Mouse (Mus musculus): Measurements from ENCODE around the gene Mymx. TPM values are rescaled to one million over a fixed set of nuclear protein-coding genes. Genes with fewer than 3 reads are reported as not detected.
A peak's percentile ranks its signal among the peaks of the same experiment; 100 is the strongest.

Mymx gene
- polyA plus RNA-seq, 1 experiment from 2014 or later: 0.40 TPM

DNA sequence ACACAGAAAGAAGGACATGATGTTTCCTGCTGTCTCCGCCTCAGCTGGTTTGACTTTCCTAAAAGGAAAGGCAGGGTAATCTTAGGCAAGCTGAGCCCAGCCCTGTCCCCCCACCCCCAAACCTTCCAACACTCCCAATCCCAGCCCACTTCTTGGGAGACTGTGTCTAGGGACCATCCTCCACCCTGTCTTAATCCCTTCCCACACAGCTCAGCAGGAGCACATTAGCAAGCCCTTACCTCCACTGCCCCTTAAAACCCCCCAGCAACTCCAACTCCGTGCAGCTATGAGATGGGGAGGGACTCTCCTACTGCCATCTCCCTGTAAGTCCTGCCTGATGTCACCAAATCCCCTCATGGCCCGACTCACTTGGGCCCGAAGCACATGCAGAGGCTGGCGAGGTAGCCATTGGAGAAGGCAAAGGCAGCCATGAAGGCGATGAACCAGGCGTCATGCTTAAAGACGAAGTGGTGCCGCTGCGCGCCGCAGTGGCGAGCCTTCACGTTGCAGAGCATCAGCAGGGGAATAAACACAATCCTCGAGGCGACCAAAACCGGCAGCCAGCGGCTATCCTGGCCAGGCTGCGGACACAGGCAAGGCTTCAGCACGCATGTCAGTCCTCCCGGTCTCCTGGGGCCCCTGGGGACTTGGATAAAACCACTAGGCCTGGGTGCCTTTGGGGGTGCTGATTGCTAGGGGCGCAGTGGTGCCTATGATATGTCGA, 16.0 kb downstream of the Mymx start:
- Histone ChIP-seq H3K9ac (no peak overlapping the region), H3K27me3 (replicated peaks) (no peaks in the 10 kb centered on the region), H3K36me3 (peaks cover 14% of the 10 kb centered on the region; the same call in 1 of the 2 replicates), H3K4me3 (replicated peaks) (no peak overlapping the region), H3K4me2 (no peak overlapping the region), H3K27ac (peak overlapping the region; percentile 84), H3K9me3 (no peaks in the 10 kb centered on the region), H3K4me1 (peaks cover 31% of the 10 kb centered on the region)
- 74% methylated on average over 23 of the region's 23 CpGs for WGBS
- no peak for ATAC-seq (ENCODE audit: insufficient read depth, low FRiP score, low read depth)

DNA sequence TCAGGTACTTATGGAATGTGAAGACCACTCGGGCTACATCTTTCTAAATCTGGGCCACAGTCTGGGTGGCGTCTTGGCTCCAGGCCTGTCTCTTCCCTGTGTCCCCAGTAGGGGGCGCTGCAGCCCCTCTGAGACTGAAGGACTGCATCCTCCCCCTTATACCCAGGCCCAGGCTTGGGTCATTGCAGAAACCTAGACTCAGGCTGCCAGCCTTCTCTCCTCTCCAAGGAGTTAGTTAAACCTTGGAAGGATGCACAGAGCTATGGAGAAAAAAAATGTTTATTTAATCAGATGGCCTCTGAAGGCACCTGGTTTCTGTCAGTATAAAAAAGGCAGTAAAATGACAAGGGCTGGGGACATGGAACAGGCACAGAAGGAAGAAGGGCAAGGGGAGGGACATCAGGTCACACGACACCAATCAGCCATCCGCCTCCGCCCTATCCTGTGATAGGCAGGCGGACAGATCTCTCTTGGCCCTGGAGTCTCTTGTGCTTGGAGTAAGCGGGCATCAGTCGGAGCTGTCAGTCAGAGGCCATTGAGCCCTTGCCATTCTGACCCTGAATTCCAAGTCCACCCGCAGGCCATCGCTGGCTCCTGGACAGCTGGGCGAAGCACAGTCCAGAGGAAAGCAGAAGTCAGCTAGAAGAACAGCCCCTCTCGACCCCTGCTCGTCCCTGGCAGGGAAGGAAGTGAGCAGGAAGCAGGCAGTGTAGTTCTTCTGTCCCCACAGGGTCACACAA, 16.8 kb downstream of the Mymx start:
- Histone ChIP-seq H3K9me3 (no peaks in the 10 kb centered on the region), H3K4me1 (peaks cover 33% of the 10 kb centered on the region), H3K4me3 (replicated peaks) (no peak overlapping the region), H3K9ac (no peak overlapping the region), H3K4me2 (peak overlapping the region; percentile 4; the same call in 1 of the 2 replicates), H3K36me3 (peaks cover 14% of the 10 kb centered on the region; the same call in 1 of the 2 replicates), H3K27ac (peak overlapping the region; percentile 84), H3K27me3 (replicated peaks) (no peaks in the 10 kb centered on the region)
- 33% methylated on average over 14 of the region's 14 CpGs for WGBS
- ATAC-seq (ENCODE audit: insufficient read depth, low FRiP score, low read depth): peak; percentile 36

DNA sequence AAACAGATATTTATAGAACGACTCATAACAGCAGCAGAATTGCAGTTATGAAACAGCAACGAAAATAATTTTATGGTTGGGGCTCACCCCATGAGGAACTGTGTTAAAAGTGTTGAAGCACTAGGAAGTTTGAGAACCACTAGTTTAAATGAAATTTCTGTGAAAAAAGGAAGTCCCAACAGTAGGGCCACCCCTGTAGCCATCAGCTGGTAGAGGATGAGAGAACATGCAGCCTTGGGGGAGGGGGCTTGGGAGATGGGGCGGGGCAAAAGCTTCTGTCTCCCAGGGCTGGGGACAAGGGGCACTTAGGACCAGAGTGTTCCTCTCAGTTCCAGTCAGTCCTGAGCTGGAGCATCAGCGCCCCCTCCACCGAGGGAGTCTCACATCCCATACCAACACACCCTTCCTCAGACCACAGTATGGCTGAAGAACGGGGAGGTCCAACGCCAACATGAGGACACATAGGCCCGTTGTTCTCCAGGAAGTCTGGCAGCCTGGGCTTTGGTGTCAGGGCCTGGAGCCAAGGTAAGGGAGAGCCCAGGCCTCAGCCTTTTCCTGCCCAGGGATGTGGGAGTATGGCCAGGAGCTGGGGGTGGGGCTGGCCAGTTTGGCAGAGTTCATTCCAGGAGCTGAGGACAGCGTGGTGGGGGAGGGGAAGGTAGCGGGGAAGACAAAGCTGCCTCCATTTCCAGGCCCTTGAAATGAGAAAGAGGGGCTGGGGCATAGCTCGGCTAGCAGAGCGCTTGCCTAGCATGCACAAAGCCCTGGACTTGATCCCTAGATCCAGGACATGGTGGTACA, 17.6 kb downstream of the Mymx start:
- Histone ChIP-seq H3K9me3 (no peaks in the 10 kb centered on the region), H3K36me3 (peaks cover 13% of the 10 kb centered on the region; the same call in 1 of the 2 replicates), H3K27me3 (replicated peaks) (no peaks in the 10 kb centered on the region), H3K4me1 (peaks cover 33% of the 10 kb centered on the region), H3K27ac (peak overlapping the region; percentile 84), H3K4me2 (peak overlapping the region; percentile 4; the same call in 1 of the 2 replicates), H3K4me3 (replicated peaks) (no peak overlapping the region), H3K9ac (no peak overlapping the region)
- peak; percentile 48 for ATAC-seq (ENCODE audit: insufficient read depth, low FRiP score, low read depth)
- 39% methylated on average over 12 of the region's 12 CpGs for WGBS

DNA sequence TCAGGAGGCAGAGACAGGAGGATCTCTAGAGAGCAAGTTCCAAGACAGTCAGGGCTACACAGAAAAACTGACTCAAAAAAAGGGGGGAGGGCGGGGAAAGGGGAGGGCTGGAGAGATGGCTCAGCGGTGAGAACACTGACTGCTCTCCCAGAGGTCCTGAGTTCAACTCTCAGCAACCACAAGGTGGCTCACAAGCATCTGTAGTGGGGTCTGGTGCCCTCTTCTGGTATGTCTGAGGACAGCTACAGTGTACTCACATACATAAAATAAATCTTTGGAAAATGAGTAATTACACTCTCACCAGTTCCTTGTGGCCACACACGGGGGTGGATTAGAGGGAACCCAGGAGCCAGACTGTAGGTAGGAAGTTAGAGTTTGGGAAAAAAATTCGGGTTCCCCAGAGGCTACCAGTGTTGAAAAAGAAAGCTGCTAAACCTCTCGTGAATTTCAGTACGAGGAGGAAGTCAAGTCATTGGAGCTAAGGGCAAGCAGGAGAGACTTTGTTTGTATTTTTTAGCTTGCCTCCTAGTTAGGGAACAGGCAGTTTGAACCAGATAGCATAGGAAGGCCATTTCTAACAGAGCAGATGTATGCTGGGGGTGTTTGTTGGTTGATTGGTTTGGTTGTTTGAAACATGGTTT, 19.1 kb downstream of the Mymx start:
- Histone ChIP-seq H3K4me2 (no peak overlapping the region), H3K9ac (no peak overlapping the region), H3K4me1 (peaks cover 33% of the 10 kb centered on the region), H3K27me3 (replicated peaks) (no peaks in the 10 kb centered on the region), H3K4me3 (replicated peaks) (no peak overlapping the region), H3K27ac (peak overlapping the region; percentile 0; the same call in 1 of the 2 replicates), H3K36me3 (0 out of 2 replicates have a peak, but pooled peaks cover 7% of the 10 kb centered on the region), H3K9me3 (no peaks in the 10 kb centered on the region)
- no peak for ATAC-seq (ENCODE audit: insufficient read depth, low FRiP score, low read depth)
- WGBS: 53% methylated on average over 6 of the region's 6 CpGs

DNA sequence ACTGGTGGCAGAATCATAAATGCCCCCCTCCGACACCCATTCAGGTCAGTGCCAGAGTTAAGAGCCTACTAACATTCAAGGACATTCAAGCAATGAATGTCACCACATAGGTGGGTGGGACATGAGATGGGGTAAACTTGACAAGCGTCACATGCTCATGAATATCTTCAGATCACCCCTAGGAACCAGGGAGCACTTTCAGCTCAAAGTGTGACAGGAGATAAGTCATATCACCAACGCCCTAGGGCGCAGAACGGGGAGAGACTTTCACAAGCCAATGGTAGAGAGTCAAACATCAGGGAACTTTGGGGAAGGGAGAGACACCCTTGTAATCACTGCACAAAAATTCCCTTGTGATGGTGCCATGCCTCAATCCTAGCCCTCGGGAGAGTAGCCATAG, 19.7 kb downstream of the Mymx start:
- no peaks in the 10 kb centered on the region for H3K9me3 ChIP-seq
- no peak overlapping the region for H3K4me3 ChIP-seq (replicated peaks)
- ATAC-seq (ENCODE audit: insufficient read depth, low FRiP score, low read depth): no peak
- no peak overlapping the region for H3K4me2 ChIP-seq
- no peaks in the 10 kb centered on the region for H3K27me3 ChIP-seq (replicated peaks)
- no peak overlapping the region for H3K9ac ChIP-seq
- H3K4me1 ChIP-seq: peaks cover 35% of the 10 kb centered on the region
- WGBS: 86% methylated on average over 6 of the region's 6 CpGs
- H3K27ac ChIP-seq: no peak overlapping the region
- 0 out of 2 replicates have a peak, but pooled peaks cover 3% of the 10 kb centered on the region for H3K36me3 ChIP-seq

DNA sequence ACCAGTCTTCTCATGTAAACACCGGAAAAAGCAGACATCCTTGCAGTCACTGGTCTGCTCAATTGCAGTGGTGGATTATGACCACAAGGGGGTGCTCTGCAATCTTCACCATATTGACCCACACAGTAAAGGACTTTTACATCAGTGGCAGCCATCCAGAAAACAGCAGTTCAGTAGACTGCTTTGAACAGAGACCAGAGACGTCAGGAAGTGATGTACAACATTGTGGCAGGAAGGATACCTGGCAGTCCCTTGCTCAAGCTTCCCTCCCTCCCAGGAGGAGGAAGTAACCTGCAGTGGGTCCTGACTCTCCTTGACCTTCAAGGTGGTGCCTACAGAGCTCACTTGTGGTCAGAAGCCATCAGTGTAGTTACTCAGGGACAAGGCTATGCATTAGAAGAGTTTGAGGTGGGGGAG, 20.3 kb downstream of the Mymx start:
- Histone ChIP-seq H3K9me3 (no peaks in the 10 kb centered on the region), H3K36me3 (no peaks in the 10 kb centered on the region), H3K27me3 (replicated peaks) (no peaks in the 10 kb centered on the region), H3K4me3 (replicated peaks) (no peak overlapping the region), H3K27ac (peak overlapping the region; percentile 67), H3K4me1 (peaks cover 35% of the 10 kb centered on the region), H3K9ac (no peak overlapping the region), H3K4me2 (no peak overlapping the region)
- no peak for ATAC-seq (ENCODE audit: insufficient read depth, low FRiP score, low read depth)
- 3% methylated on average over 2 of the region's 2 CpGs for WGBS

DNA sequence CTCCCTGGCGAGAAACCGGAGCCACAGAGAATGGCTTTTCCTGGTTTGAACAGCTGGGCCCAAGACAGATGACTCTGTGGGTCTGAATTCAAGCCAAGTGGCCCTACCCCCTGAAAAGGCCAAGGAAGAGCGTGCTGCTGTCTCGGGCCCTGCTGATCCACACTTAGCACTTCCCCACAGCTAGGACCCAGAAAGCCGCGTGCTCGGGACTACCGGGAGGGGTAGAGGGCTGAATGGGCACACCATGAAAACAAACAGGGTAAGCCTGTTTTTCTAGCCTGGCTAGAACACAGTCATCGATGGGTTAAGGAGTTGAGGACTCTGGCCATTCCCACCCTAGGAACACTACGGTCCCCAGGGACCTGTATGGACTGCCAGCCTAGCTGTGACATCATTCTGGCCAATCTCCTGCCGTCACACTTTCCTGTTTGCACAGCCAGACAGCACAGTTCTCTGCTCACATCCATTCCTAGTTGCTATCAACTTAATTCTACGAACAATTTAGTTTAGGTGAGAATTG, 20.9 kb downstream of the Mymx start:
- Histone ChIP-seq H3K36me3 (no peaks in the 10 kb centered on the region), H3K4me2 (no peak overlapping the region), H3K27ac (peak overlapping the region; percentile 67), H3K27me3 (replicated peaks) (no peaks in the 10 kb centered on the region), H3K4me3 (replicated peaks) (no peak overlapping the region), H3K9ac (no peak overlapping the region), H3K4me1 (peaks cover 33% of the 10 kb centered on the region), H3K9me3 (no peaks in the 10 kb centered on the region)
- peak; percentile 29; the same call in 1 of the 2 replicates for ATAC-seq (ENCODE audit: insufficient read depth, low FRiP score, low read depth)
- 26% methylated on average over 12 of the region's 12 CpGs for WGBS

DNA sequence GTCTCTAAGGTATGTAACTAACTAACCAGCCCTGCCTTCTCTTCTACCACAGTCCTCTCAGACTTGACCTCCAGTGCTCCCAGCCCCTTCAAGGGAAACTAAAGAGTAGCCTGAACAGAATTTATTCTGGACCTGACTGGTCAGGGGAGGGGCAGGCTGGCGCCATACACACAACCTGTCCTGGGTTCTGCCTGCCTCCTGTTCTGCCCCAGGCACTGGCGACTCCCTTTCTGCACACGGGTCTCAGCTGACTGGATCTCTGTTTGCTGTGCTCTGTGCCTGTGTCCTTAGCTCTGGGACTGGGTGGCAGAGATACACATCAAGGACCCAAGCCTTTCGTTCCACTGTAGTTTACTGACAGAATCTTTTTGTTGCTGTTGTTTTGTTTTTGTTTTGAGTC, 22.3 kb downstream of the Mymx start:
- Histone ChIP-seq H3K4me2 (no peak overlapping the region), H3K9me3 (no peaks in the 10 kb centered on the region), H3K27ac (no peak overlapping the region), H3K4me3 (replicated peaks) (no peak overlapping the region), H3K9ac (no peak overlapping the region), H3K36me3 (no peaks in the 10 kb centered on the region), H3K4me1 (peaks cover 26% of the 10 kb centered on the region), H3K27me3 (replicated peaks) (no peaks in the 10 kb centered on the region)
- no peak for ATAC-seq (ENCODE audit: insufficient read depth, low FRiP score, low read depth)
- 78% methylated on average over 4 of the region's 4 CpGs for WGBS

DNA sequence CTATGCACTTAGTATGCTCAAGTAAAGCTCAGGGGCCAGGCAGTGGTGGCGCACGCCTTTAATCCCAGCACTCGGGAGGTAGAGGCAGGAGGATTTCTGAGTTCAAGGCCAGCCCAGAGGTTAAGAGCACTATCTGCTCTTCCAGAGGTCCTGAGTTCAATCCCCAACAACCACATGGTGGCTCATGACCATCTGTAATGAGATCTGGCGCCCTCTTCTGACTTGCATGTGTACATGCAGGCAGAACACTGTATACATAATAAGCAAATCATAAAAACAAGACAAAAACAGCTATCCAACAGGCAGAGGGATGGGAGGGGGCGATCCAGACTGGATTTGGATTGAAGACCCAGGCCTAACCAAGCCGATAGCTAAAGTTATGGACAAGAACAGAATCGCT, 23.1 kb downstream of the Mymx start:
- Histone ChIP-seq H3K4me2 (no peak overlapping the region), H3K27ac (peak overlapping the region; percentile 83)
- no peak for ATAC-seq (ENCODE audit: insufficient read depth, low FRiP score, low read depth)

DNA sequence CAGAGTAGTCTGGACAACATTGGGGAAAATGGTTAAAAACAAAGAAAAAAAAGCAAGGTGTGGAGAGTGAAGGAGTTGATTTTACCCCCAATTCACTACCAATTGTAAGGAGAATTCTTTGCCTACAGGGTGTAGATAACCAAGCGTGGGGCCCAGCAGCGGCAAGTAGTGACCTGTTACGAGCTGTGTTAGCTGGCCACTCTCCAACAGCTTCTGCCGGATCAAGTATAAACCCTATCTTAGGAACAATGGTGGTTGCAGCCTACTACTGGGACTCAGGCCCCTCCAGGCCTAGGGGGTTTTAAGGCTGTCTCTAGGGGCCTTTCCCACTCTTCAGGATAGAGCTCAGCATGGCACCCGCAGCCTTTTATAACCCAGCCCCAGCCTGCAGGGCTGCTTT, 23.7 kb downstream of the Mymx start:
- ATAC-seq (ENCODE audit: insufficient read depth, low FRiP score, low read depth): no peak
- Histone ChIP-seq H3K4me1 (peaks cover 24% of the 10 kb centered on the region), H3K9me3 (no peaks in the 10 kb centered on the region), H3K4me2 (no peak overlapping the region), H3K27ac (peak overlapping the region; percentile 83), H3K4me3 (replicated peaks) (no peak overlapping the region), H3K9ac (no peak overlapping the region), H3K36me3 (no peaks in the 10 kb centered on the region), H3K27me3 (replicated peaks) (no peaks in the 10 kb centered on the region)
- WGBS: 53% methylated on average over 5 of the region's 5 CpGs

More for the DNA sequence above, 23.1 kb downstream of the Mymx start:
- Histone ChIP-seq H3K36me3 (no peaks in the 10 kb centered on the region), H3K9me3 (no peaks in the 10 kb centered on the region), H3K4me1 (peaks cover 24% of the 10 kb centered on the region), H3K27me3 (replicated peaks) (no peaks in the 10 kb centered on the region), H3K9ac (no peak overlapping the region), H3K4me3 (replicated peaks) (no peak overlapping the region)
- 68% methylated on average over 7 of the region's 7 CpGs for WGBS
